Mouse (Mus musculus): ENCODE measurements around the gene Mrpl2. TPM values are rescaled to one million over a fixed set of nuclear protein-coding genes. Genes with fewer than 3 reads are reported as not detected.
A peak's percentile ranks its signal among the peaks of the same experiment; 100 is the strongest.

Mrpl2 gene
- polyA plus RNA-seq, 1 experiment from 2014 or later = 144 TPM

GRCm38 (mm10) chr17:46680760-46681373 is 34.8 kb downstream of the Mrpl2 start, which contains the start of gene Klhdc3:
Klhdc3 (minus strand) TSS chr17:46680914.
- ATAC-seq (replicated peaks; ENCODE audit: low FRiP score, low TSS enrichment, low read depth) = peak; percentile 97

GRCm38 (mm10) chr17:46681466-46682118 is 35.6 kb downstream of the Mrpl2 start:
- Histone ChIP-seq H3K4me3 (ENCODE audit: low read depth, low read length) (peak overlapping the region; percentile 86), H3K9me3 (ENCODE audit: control insufficient read depth, low read length) (no peaks in the 10 kb centered on the region), H3K4me2 (ENCODE audit: low read length) (peak overlapping the region; percentile 83), H3K36me3 (ENCODE audit: control insufficient read depth, insufficient read depth, low read length) (peaks cover 50% of the 10 kb centered on the region), H3K9ac (ENCODE audit: low read length) (peak overlapping the region; percentile 47), H3K27me3 (replicated peaks; ENCODE audit: control insufficient read depth, insufficient read depth, low read length) (no peaks in the 10 kb centered on the region), H3K4me1 (replicated peaks; ENCODE audit: control insufficient read depth, insufficient read depth, low read length) (peaks cover 21% of the 10 kb centered on the region), H3K27ac (ENCODE audit: low read depth) (0 out of 2 replicates have a peak overlapping the region, but pooled peaks have one; percentile 18)
- no peak for ATAC-seq (replicated peaks; ENCODE audit: low FRiP score, low TSS enrichment, low read depth)
- DNase-seq (ENCODE audit: low spot score) = no peak
- WGBS = 23% methylated on average over 12 of the region's 12 CpGs

More at GRCm38 (mm10) chr17:46680760-46681373, 34.8 kb downstream of the Mrpl2 start, which contains the start of gene Klhdc3:
- Histone ChIP-seq H3K36me3 (ENCODE audit: control insufficient read depth, insufficient read depth, low read length) (peaks cover 50% of the 10 kb centered on the region), H3K4me2 (ENCODE audit: low read length) (peak within 1 kb of the TSS; percentile 83), H3K27ac (ENCODE audit: low read depth) (peak within 1 kb of the TSS; percentile 66), H3K4me3 (ENCODE audit: low read depth, low read length) (peak within 1 kb of the TSS; percentile 86), H3K4me1 (replicated peaks; ENCODE audit: control insufficient read depth, insufficient read depth, low read length) (peaks cover 21% of the 10 kb centered on the region), H3K27me3 (replicated peaks; ENCODE audit: control insufficient read depth, insufficient read depth, low read length) (no peaks in the 10 kb centered on the region), H3K9me3 (ENCODE audit: control insufficient read depth, low read length) (no peaks in the 10 kb centered on the region), H3K9ac (ENCODE audit: low read length) (peak within 1 kb of the TSS; percentile 55)
- DNase-seq (ENCODE audit: low spot score) = peak; percentile 100
- WGBS = under 1% methylated on average over 49 of the region's 49 CpGs

- DNase-seq (ENCODE audit: low spot score) (no peak), ATAC-seq (replicated peaks; ENCODE audit: low FRiP score, low TSS enrichment, low read depth) (no peak)
- Histone ChIP-seq H3K4me3 (ENCODE audit: low read depth, low read length) (no peak overlapping the region), H3K9me3 (ENCODE audit: control insufficient read depth, low read length) (no peaks in the 10 kb centered on the region), H3K9ac (ENCODE audit: low read length) (no peak overlapping the region), H3K27ac (ENCODE audit: low read depth) (no peak overlapping the region), H3K36me3 (ENCODE audit: control insufficient read depth, insufficient read depth, low read length) (peaks cover 54% of the 10 kb centered on the region), H3K27me3 (replicated peaks; ENCODE audit: control insufficient read depth, insufficient read depth, low read length) (no peaks in the 10 kb centered on the region), H3K4me1 (replicated peaks; ENCODE audit: control insufficient read depth, insufficient read depth, low read length) (peaks cover 21% of the 10 kb centered on the region), H3K4me2 (ENCODE audit: low read length) (no peak overlapping the region)
- WGBS = 86% methylated on average over 16 of the region's 16 CpGs
These were observed 36.8 kb downstream of the Mrpl2 start for GRCm38 (mm10) chr17:46682654-46683389.

GRCm38 (mm10) chr17:46685913-46686312 is 39.9 kb downstream of the Mrpl2 start:
- DNase-seq (ENCODE audit: low spot score) (no peak), ATAC-seq (replicated peaks; ENCODE audit: low FRiP score, low TSS enrichment, low read depth) (no peak)
- peaks cover 7% of the 10 kb centered on the region; the same call in 1 of the 2 replicates for H3K4me1 ChIP-seq (replicated peaks; ENCODE audit: control insufficient read depth, insufficient read depth, low read length)
- no peak overlapping the region for H3K4me3 ChIP-seq (ENCODE audit: low read depth, low read length)
- WGBS = 92% methylated on average over 6 of the region's 6 CpGs
- H3K27ac ChIP-seq (ENCODE audit: low read depth) = no peak overlapping the region
- no peak overlapping the region for H3K9ac ChIP-seq (ENCODE audit: low read length)
- no peaks in the 10 kb centered on the region for H3K9me3 ChIP-seq (ENCODE audit: control insufficient read depth, low read length)
- peaks cover 58% of the 10 kb centered on the region for H3K36me3 ChIP-seq (ENCODE audit: control insufficient read depth, insufficient read depth, low read length)
- no peaks in the 10 kb centered on the region for H3K27me3 ChIP-seq (replicated peaks; ENCODE audit: control insufficient read depth, insufficient read depth, low read length)
- H3K4me2 ChIP-seq (ENCODE audit: low read length) = no peak overlapping the region

- Histone ChIP-seq H3K4me2 (ENCODE audit: low read length) (no peak overlapping the region), H3K27ac (ENCODE audit: low read depth) (no peak overlapping the region), H3K4me1 (replicated peaks; ENCODE audit: control insufficient read depth, insufficient read depth, low read length) (no peaks in the 10 kb centered on the region), H3K36me3 (ENCODE audit: control insufficient read depth, insufficient read depth, low read length) (peaks cover 35% of the 10 kb centered on the region), H3K4me3 (ENCODE audit: low read depth, low read length) (no peak overlapping the region), H3K27me3 (replicated peaks; ENCODE audit: control insufficient read depth, insufficient read depth, low read length) (no peaks in the 10 kb centered on the region), H3K9ac (ENCODE audit: low read length) (no peak overlapping the region), H3K9me3 (ENCODE audit: control insufficient read depth, low read length) (no peaks in the 10 kb centered on the region)
- 91% methylated on average over 12 of the region's 12 CpGs for WGBS
- DNase-seq (ENCODE audit: low spot score) (no peak), ATAC-seq (replicated peaks; ENCODE audit: low FRiP score, low TSS enrichment, low read depth) (no peak)
These were observed 44.6 kb downstream of the Mrpl2 start for GRCm38 (mm10) chr17:46690665-46691064.

DNA sequence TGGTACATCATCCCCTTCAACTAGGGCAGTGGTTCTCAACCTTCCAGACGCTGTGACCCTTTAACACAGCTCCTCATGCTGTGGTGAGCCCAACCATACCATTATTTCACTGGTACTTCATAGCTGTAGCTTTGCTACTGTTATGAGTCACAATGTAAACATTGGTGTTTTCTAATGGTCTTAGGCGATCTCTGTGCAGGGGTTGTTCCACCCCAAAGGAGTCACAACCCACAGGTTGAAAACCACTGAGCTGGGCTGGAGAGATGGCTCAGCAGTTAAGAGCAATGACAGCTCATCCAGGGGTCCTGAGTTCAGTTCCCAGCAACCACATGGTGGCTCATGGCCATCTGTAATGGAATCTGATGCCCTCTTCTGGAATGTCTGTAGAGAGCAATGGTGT is 45.4 kb downstream of the Mrpl2 start:
- ATAC-seq (replicated peaks; ENCODE audit: low FRiP score, low TSS enrichment, low read depth) (no peak), DNase-seq (ENCODE audit: low spot score) (no peak)
- Histone ChIP-seq H3K9me3 (ENCODE audit: control insufficient read depth, low read length) (no peaks in the 10 kb centered on the region), H3K9ac (ENCODE audit: low read length) (no peak overlapping the region), H3K27me3 (replicated peaks; ENCODE audit: control insufficient read depth, insufficient read depth, low read length) (no peaks in the 10 kb centered on the region), H3K4me2 (ENCODE audit: low read length) (no peak overlapping the region), H3K4me3 (ENCODE audit: low read depth, low read length) (no peak overlapping the region), H3K36me3 (ENCODE audit: control insufficient read depth, insufficient read depth, low read length) (peaks cover 32% of the 10 kb centered on the region), H3K27ac (ENCODE audit: low read depth) (no peak overlapping the region), H3K4me1 (replicated peaks; ENCODE audit: control insufficient read depth, insufficient read depth, low read length) (no peaks in the 10 kb centered on the region)
- 82% methylated on average over 2 of the region's 2 CpGs for WGBS

- Histone ChIP-seq H3K4me3 (ENCODE audit: low read depth, low read length) (no peak overlapping the region), H3K9ac (ENCODE audit: low read length) (no peak overlapping the region), H3K4me1 (replicated peaks; ENCODE audit: control insufficient read depth, insufficient read depth, low read length) (no peaks in the 10 kb centered on the region), H3K9me3 (ENCODE audit: control insufficient read depth, low read length) (no peaks in the 10 kb centered on the region), H3K36me3 (ENCODE audit: control insufficient read depth, insufficient read depth, low read length) (peaks cover 20% of the 10 kb centered on the region; the same call in 1 of the 2 replicates), H3K27me3 (replicated peaks; ENCODE audit: control insufficient read depth, insufficient read depth, low read length) (no peaks in the 10 kb centered on the region), H3K27ac (ENCODE audit: low read depth) (no peak overlapping the region), H3K4me2 (ENCODE audit: low read length) (no peak overlapping the region)
- 83% methylated on average over 1 of the region's 1 CpGs for WGBS
- DNase-seq (ENCODE audit: low spot score) (no peak), ATAC-seq (replicated peaks; ENCODE audit: low FRiP score, low TSS enrichment, low read depth) (no peak)
These were observed 48.6 kb downstream of the Mrpl2 start for GRCm38 (mm10) chr17:46694517-46695063.

- Histone ChIP-seq H3K27me3 (replicated peaks; ENCODE audit: control insufficient read depth, insufficient read depth, low read length) (no peaks in the 10 kb centered on the region), H3K9ac (ENCODE audit: low read length) (no peak overlapping the region), H3K4me1 (replicated peaks; ENCODE audit: control insufficient read depth, insufficient read depth, low read length) (peaks cover 12% of the 10 kb centered on the region), H3K4me3 (ENCODE audit: low read depth, low read length) (no peak overlapping the region), H3K27ac (ENCODE audit: low read depth) (no peak overlapping the region), H3K36me3 (ENCODE audit: control insufficient read depth, insufficient read depth, low read length) (peaks cover 21% of the 10 kb centered on the region; the same call in 1 of the 2 replicates), H3K9me3 (ENCODE audit: control insufficient read depth, low read length) (no peaks in the 10 kb centered on the region), H3K4me2 (ENCODE audit: low read length) (no peak overlapping the region)
- DNase-seq (ENCODE audit: low spot score) (no peak), ATAC-seq (replicated peaks; ENCODE audit: low FRiP score, low TSS enrichment, low read depth) (no peak)
- WGBS = 83% methylated on average over 6 of the region's 6 CpGs
These were observed 52.5 kb downstream of the Mrpl2 start for GRCm38 (mm10) chr17:46698515-46698914.
